Mouse (Mus musculus) myocyte (in vitro differentiated cells): ENCODE results near the gene Mbnl2.

Experiments
- CEBPB ChIP-seq: IDR thresholded peaks from 2 replicates; pipeline ENCODE4 v1.6.1; 2011; ENCODE audit warnings: mild to moderate bottlenecking, moderate library complexity; ENCODE audit not compliant: poor library complexity, insufficient read depth, severe bottlenecking
- E2F4 ChIP-seq: IDR thresholded peaks from one replicate; pipeline ENCODE4 v1.6.1; 2011; ENCODE audit warnings: mild to moderate bottlenecking, control low read depth, moderate library complexity; ENCODE audit not compliant: insufficient read depth
- MAX ChIP-seq: IDR thresholded peaks from one replicate; pipeline ENCODE4 v1.6.1; 2011; ENCODE audit warnings: low read depth, mild to moderate bottlenecking, control low read depth
- MYOD1 ChIP-seq, 3 experiments: IDR thresholded peaks; one replicate each; pipeline ENCODE4 v1.6.1; 2011; ENCODE audit warnings: control low read depth in 2 of 3, low read depth in 2 of 3, mild to moderate bottlenecking in 2 of 3, moderate library complexity in 1 of 3; ENCODE audit not compliant: insufficient read length in 2 of 3, control insufficient read depth in 1 of 3
- MYOG ChIP-seq, 3 experiments: IDR thresholded peaks; one replicate each; pipeline ENCODE4 v1.6.1; 2011; ENCODE audit warnings: control low read depth in 2 of 3, low read depth in 2 of 3, mild to moderate bottlenecking in 2 of 3; ENCODE audit not compliant: insufficient read length in 2 of 3, control insufficient read depth in 1 of 3, insufficient read depth in 1 of 3
- POLR2A ChIP-seq: IDR thresholded peaks from one replicate; pipeline ENCODE4 v1.6.1; 2011; ENCODE audit warnings: low read depth, mild to moderate bottlenecking, control low read depth, moderate library complexity; ENCODE audit not compliant: insufficient read length
- POLR2AphosphoS2 ChIP-seq: IDR thresholded peaks from one replicate; pipeline ENCODE4 v1.6.1; 2011; ENCODE audit warnings: low read depth, control low read depth; ENCODE audit not compliant: insufficient read length
- REST ChIP-seq: IDR thresholded peaks from one replicate; pipeline ENCODE4 v1.6.1; 2011; ENCODE audit warnings: mild to moderate bottlenecking, control low read depth, moderate library complexity; ENCODE audit not compliant: insufficient read depth, insufficient read length
- SRF ChIP-seq: IDR thresholded peaks from one replicate; pipeline ENCODE4 v1.6.1; 2011; ENCODE audit warnings: low read depth; ENCODE audit not compliant: control insufficient read depth, insufficient read length
- TCF12 ChIP-seq: IDR thresholded peaks from one replicate; pipeline ENCODE4 v1.6.1; 2011; ENCODE audit warnings: mild to moderate bottlenecking, control low read depth; ENCODE audit not compliant: poor library complexity, insufficient read depth, severe bottlenecking
- TCF3 ChIP-seq: IDR thresholded peaks from one replicate; pipeline ENCODE4 v1.6.1; 2011; ENCODE audit warnings: low read depth, control low read depth; ENCODE audit not compliant: insufficient read length
- USF1 ChIP-seq: IDR thresholded peaks from one replicate; pipeline ENCODE4 v1.6.1; 2011; ENCODE audit warnings: low read depth, mild to moderate bottlenecking, control low read depth, moderate library complexity

GRCm38 (mm10) chr14:120330881-120331514 is 55.5 kb downstream of the Mbnl2 start:
- TF ChIP-seq POLR2A (no peak), USF1 (no peak), TCF12 (no peak), POLR2AphosphoS2 (peak; percentile 15), TCF3 (no peak), MAX (no peak), MYOD1 (IDR thresholded peaks at IDR 0.05; ENCODE audit: control insufficient read depth in 1 of 3, insufficient read length in 2 of 3, low read depth in 2 of 3) (no peak), REST (no peak), MYOG (IDR thresholded peaks at IDR 0.05; ENCODE audit: control insufficient read depth in 1 of 3, insufficient read depth in 1 of 3, insufficient read length in 2 of 3, low read depth in 2 of 3) (no peak), E2F4 (no peak), CEBPB (no peak), SRF (no peak)
